Mouse (Mus musculus) lung, postnatal 14 days (tissue): ENCODE results near the gene Tex26.

Source experiments
- DNase-seq: peaks from one replicate; pipeline ENCODE4 v3.0.0; 2021

Tex26 gene

DNA sequence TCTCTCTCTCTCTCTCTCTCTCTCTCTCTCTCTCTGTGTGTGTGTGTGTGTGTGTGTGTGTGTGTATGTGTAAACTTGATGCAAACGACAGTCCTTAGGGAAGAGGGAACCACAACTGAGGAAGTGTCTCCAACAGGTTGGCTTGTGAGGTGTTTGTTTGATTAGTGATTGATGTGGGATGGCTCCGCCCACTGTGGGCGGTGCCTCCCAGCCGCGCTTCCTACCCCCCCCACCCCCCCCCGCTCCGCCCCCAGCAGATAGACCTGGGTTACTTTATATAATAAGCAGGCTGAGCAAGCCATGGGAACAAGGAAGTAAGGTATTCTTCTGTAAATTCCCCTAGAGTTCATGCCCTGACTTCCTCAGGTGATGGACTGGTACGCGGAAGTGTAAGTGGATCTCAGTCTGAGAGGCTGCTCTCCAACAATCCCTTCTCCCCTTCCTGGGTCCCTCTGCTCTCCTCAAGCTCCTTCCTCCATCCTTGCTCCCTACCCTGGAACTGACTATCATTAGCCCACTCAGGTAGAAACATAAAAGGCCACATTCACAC, 5.2 kb upstream of the Tex26 start:
- no peak for DNase-seq

DNA sequence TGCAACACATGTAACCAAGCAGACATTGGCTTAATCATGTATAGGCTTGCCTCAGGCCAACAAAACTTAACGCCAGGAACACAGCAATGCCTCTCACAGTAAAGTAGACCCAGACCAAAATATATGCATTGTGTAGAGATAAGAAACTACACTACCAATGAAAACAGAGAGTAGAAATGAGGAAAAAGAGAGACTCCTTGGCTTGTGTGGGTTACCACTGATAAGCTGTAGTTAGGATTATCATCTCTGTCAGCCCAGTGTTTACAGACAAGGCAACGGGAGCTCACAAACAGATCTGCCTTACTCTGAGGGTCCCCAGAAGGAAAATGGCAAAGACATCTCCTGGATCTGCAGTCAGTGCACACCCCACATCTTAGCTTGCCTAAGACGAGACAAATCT, 2.9 kb upstream of the Tex26 start:
- no peak for DNase-seq

DNA sequence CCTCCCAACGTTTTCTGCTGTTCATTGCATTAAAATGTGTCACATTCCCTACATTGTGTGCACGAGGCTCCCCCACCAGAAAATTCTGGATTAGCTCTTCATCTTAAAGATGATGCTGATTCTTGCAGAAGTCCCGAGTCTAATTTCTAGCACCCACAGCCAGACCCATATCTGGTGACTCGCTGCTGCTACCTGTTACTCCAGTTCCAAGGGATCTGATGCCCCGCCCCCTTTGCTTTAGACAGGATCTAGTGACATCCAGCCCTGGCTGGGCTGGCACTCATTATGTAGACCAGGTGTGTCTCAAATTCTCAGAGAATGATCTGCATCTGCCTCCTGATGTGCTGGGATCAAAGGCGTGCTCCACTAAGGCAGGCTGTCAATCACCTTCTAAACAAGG, 2.3 kb upstream of the Tex26 start:
- DNase-seq, result no peak

DNA sequence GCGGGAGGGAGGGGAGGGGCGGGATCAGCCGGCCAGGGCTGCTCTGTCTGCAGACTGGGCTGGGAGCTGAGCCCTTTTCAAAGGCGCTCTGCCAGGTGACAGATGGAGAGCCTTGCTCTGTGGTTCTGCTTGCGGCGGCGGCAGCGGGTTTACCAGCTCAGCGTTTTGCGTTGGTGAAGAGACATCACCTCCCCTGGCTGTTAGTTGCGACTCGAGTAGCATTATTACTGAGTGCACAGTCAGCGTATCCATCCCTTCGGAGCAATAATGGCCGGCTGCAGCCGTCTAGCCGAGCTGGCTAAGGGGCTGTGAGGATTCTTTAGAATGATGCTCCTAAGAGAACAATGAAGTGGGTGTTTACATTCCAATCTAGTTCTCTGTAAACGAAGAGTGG, 717 bp downstream of the Tex26 start:
- peak; percentile 60 for DNase-seq

DNA sequence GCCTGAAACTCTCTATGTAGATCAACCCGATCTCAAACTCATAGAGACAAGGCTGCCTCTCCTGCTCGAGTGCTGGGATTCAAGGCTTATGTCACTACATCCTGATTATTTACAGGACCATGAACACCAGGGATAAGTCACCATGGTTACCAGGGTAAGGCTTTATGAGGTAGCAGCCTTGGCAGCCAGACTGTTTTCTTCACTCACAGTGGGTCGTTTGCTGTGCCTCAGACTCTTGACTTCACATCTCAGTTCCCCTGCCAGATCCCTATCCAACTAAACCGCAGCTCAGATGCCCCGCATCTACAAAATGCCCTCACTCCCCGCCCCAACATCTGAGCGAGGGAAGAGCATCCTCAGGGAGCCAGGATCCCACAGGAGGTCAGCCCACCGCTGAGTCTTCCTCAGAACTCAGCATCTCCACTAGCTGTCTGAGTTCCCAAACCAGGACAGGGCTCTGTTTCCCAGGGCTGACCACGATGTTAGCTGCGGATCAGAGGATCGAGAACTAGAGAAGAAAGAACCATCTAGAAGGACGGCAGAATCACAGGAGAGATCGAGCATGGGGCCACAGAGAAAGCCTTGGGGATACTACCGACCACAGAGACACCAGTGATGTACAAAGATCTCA, 2.3 kb downstream of the Tex26 start:
- DNase-seq, result no peak

DNA sequence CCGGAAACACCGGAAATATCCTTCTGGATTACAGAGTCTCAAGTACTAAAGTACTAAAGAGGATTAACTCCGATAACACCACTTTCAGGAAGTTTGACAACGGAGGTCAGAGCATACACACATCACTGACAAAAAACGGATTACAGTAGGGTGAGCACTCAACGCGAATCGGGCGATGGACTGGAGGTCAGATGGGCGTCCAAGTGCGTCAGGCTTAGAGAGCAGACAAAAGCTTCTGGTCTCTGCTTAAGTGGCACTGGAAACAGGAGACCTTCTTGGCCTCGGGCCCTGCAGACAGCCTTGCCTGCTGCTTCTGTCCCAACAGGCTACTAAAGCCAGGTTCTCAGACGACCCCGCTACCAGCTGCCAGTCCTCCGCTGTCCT, 2.8 kb downstream of the Tex26 start:
- DNase-seq, result no peak

DNA sequence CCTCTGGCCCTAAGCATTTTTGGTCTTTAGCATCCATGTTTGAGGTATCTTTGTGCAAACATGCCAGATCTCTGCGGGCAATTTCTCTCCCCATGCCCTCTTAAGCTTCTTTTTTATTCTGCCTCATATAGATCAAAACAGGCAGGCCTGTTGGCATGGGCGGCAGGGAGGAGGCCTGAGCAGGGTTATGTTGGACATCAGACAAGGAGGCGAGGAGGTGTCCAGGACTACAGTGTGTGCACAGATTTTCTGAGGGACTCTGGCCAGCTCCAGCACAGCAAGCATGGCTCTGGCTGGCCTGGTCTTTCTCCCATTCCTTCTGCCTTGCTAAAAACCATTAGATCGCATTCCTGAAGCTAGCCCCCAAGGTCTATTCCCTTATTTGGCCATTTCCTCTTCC, 5.0 kb downstream of the Tex26 start:
- no peak for DNase-seq

DNA sequence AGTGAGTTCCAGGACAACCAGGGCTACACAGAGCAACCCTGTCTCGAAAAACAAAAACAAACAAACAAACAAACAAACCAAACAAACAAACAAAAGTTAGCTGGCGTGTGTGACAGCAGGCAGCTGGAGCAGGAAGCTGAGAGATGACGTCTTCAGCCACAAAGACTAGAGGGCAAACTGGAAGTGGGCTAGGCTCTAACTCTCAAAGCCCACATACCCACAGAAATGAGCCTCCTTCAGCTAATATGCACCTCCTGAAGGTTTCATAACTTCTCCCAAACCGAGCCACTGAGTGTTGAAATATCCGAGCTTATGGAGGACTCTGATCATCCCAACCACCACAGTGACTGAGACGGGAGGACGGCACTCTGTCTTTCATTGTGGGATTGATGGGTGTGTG, 7.0 kb downstream of the Tex26 start:
- DNase-seq, result no peak

DNA sequence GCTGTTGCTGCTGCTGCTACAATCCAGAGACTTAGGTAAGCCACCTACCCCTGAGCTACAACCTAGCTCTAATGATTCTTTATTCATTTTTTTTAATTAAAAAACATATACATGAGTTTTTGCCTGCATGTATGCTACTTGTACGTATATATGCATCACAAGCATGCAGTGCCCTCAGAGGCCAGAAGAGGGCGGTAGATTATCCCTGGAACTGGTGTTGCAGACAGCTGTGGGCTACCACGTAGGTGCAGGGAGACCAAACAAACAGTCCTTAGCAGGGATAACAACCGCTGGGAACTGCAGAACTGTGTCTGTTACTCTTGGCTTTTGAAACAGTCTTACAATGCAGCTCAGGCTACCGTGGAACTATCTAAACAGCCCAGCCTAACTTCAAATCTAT, 8.3 kb downstream of the Tex26 start:
- DNase-seq, result no peak

DNA sequence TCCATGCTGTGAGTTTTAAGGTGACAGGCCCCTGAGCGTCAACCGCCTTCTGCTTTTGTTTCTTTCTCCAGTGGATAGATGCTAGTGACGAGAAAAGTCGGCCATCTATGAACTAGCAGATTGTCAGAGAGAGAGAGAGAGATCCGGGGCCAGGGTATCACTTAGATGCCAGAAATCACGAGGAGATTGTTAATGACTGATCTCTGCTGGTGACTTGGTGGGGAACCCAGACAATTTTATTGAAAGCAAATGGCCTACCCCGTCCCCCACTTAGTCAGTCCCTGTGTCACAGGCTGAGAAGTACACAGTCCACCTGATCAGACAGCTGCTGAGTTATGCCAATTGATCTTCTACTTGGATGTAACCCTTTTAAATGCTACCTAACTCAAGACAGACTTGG, 9.9 kb downstream of the Tex26 start:
- no peak for DNase-seq

DNA sequence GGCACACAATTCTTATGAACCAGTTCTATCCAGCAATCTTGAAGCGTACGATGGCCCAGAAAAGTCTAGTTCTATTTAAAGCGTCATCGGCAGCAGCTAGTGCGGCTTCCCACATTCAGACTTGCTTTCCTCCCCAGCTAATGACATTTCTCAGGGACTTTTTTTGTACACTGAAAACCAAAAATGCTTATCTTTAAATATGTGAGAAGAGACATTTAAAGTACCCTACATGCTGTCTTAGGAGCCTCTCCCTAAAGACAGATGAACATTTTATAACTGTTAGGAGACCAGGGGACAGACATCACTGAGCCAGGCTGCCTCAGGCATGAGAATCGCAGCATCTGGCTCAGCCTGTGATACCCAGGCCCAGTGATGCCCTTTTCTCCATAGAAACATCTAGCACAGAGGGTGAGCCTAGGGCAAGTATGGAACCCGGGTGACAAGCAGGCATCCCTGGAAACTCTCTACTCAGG, 11.8 kb downstream of the Tex26 start:
- no peak for DNase-seq

DNA sequence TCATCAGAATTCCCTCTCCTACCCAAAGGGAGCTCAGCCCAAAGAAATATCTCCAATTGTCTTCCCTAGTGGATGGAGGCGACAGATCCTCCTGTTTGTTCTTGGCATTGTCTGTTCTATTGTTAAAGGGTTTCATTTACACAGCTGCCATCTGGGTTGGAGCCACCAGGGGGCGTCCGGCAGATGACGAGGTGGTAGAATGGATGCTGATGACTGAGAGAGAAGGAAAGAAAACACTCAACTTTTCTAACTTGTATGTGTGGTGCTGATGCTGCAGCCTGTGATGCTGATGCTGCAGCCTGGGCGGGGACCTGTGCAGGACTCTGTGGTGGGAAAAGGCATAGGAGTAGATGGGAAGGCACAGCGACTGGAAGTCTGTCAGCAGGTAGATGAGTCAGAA, 14.8 kb downstream of the Tex26 start:
- DNase-seq, result peak; percentile 84

DNA sequence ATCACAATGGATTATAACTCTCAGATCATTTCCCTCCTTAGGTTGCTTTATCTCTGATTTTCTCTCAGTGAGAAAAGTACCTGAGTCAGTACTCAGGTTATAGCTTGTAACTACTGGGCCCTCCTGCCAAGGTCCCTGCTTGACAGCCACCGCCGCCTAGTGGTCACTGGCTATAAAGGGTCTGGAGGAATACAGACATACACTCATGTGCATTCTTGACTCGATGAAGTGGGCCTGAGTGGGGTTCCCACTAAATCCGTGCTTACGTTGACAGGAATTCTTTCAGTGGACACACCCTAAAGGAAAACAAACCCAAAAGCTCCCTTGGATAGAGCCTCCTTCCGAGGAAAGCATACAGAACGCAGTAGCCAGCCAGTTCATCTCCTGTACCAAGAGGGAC, 17.1 kb downstream of the Tex26 start:
- peak; percentile 38 for DNase-seq

DNA sequence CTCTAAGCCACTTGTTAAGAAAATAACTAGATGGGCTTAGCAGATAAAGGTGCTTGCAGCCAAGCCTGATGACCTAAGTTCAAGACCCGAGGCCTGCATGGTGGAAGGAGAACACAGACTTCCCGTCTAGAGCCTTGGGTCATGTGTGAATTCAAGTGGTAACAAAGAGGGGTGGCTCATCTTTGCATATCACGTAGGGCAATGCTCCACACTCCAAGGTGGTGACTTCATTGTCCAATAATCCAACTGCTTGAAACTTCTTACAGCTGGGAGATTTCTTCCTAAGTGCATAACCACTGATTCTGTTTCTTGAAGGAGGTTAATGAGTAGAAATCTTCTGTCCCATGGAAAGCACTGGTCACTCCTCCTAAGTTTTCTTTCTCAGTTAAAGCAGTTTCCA, 22.6 kb downstream of the Tex26 start:
- no peak for DNase-seq

DNA sequence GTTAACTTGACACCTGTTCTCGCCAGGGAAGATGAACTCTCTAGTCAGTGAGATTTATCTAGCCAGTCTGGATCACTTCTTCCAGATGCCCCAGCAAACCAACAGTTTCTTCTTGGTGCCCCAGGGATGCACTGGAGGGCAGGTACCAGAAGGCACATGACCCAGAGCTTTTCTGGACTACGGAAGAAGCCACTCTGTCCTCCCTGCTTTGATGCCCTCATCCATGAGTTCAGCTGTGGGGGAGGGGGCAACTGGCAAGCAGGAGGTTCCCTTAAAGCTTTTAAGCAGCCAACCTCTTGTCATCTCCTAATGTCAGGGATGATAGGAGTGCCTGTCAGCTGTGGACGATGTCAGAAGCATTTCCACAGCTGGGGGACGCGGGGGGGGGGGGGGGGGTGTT, 25.8 kb downstream of the Tex26 start:
- DNase-seq, result no peak

DNA sequence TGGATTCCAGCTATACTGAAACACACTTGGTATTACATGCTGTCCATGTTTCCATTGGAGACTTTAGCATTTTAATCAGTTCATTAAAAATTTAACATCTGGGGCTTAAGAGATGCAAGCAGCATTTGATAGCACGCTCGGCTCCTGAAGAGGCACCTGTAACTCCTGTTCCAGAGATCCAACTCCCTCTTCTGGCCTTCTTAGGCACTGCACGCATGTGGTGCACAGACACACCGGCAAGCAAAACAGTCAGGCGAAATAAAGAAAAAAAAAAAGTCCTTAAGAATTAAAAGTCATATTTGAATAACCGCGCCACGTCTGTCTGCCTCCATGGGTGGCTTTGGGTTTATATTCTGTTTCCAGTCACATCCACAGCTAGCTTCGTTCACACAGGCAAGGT, 34.7 kb downstream of the Tex26 start:
- no peak for DNase-seq

DNA sequence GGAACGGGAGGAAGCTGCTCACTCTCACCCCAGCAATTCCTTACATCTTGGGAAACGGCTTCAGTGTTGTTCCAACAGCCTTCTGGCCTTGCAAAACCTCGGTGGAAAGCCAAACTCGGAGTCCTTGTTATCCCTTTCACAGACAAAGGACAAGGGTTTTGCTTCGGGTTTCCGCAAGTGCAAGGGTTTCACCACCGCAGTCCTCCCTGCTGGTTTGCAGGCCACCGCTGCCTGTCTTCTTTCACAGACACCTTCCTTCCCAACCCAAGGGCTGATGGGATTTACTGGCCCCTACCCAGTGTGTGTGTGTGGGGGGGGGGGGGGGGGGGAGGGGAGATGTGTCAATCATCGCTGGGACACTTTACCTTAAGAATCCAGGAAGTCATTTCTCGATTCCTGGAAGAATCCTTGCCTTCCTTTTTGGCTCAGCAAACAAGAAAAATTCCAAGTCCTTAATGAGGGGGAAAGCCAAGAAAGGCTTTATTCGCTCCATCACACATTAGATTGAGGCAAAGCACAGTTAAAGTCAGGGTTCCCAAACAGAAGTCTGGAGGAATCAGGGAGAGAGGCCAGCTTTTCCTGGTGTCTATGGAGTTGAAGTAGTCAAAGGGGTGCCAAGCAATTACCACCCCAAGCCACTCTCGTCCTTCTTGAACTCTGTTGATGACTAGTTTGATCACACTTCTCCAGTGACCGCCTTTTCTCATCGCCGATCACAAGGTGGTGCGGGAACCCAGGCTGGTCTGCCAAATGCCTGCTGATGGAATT, 35.4 kb downstream of the Tex26 start:
- DNase-seq, result peak; percentile 34

DNA sequence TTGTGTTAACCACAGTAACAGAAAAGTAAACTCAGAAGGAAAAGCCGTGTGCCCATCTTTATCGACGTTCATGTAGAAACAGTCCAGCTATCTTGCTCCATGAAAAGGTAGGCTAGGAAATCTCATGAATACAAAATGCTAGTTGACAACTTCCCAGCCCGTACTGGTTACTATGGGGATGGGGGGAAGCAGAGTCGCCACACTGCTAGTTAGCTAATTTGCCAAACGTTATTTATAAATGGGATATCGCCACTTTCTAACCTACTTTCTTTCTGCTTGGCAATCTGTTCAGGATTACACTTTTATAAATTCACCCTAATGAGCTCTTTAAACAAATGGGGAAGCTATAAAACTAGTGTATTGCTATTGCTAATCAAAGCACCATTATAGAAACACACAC, 42.5 kb downstream of the Tex26 start:
- no peak for DNase-seq

DNA sequence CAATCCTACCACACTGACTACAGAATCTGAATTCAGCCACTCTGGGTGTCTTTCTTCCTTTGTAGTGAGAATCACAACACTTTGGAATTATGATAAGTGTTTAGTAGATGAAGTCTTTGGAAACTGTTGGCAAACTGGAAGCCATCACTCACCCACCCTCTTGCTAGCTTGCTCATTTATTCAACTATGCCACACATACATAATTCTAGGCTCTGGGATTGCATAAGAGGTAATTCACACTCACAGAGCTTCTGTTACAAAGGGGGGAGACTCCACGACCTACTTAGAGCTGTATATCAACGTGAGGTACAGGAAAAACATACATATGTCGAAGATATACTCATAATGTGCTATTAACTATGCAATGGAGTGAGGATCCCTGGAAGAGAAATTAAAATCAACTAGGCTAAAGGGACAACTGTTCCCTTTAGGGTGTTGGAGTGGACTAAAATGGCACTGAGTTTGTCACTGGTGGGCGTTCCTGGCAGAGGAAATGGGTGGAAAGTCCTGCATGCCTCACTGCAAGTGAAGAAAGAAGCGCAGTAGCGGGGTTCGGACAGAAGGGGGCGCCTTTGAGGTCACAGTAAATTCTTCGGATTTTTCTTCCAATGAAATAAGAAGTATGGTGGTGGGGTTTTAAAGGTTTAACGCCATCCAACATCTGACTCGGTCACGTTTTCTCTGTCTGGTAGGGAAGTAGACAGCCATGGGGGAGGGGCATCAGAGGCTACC, 44.0 kb downstream of the Tex26 start:
- no peak for DNase-seq

DNA sequence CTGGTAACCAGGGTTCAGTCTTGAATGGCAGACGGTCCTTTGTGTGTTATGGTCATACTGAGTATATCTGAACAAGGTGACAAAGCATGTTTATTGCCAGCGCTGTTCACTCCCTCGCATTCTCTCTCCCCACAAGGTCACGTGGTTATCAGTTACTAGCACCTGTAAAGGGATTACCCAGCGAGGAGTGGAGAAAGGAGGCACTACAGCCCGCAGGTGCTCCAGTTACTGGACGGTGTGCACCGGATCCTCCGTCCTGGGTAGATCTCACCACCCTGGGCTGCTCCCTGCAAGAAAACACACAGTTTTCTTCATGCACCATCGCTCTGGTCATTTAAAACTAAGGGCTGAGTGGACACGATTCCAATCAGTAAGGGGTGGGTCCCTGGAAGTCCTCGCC, 44.8 kb downstream of the Tex26 start:
- no peak for DNase-seq

DNA sequence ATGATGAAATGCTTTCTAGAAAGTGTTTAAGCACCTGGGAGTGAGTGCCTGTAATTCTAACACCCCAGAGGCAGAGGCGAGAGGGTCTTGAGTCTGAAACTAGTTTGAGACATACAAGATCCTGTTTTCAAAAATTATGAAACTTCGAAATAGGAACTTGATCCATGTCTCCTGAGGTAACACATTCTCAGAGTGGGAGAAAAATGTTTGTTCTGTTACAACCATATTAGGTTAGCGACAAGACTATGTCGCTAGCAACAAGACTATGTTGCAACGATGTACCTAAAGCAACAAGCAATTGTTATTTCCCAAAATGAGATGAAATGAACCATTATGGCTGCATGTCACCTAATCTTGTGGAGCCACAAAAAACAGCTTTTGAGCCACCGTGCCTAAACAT, 46.0 kb downstream of the Tex26 start:
- DNase-seq, result no peak

DNA sequence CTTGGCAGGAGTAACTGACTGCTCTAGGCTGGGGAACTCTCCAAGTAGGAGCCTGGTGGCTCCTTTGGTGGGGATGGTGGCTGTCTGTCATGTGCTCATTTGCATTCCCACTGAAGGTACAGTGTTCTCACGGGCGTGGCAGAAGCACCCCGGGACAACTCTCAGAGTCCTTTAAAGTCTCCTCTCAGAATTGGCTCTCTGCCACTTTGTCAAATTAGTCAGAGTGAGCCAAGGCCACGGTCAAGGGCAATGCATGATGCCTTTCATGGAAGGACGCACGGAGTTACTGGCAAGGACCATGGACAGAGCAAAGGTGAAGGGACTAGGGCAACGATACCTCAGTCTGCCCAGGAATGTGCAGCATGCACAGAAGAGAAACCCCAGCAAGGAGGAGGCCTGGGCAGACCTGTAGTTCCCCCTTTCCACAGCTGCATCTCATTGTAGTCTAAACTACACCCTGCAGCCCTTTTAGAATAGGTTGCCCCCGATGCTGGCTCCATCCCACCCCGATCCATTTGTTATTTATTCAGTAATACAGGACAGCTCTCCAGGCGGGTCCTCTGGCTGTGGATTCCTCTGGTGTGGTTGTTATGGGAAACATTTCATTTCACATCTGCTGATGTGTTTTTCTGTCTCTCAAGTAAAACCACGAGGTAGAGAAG, 49.0 kb downstream of the Tex26 start:
- no peak for DNase-seq

DNA sequence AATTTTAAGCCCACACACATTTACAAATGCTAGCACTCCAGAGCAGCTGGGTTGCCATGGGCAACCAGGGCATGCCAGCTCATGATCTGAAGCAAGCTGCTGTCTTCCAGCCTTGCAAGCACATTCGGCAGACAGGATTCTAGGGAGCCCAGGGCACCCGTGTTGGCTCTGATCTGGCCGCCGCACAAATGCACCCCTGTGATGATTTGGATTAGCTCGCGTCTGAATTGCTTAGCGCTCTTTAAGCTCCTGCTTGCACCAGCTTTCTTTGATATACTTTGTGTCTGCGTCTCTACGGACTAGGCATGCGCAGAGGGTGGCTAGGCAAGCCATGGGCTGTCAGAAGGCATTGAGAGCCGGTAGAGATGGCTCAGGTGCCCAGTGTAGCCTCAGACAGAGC, 49.7 kb downstream of the Tex26 start:
- DNase-seq, result no peak
